Mouse (Mus musculus) limb, embryonic 14.5 days (tissue): Measurements from ENCODE around the gene Epha3. TPM values are rescaled to one million over a fixed set of nuclear protein-coding genes. Genes with fewer than 3 reads are reported as not detected.

Experiments
- ATAC-seq: fragments of 200-750 bp; cut with Nextera tagmentation; 2 replicates; pipeline ENCODE4 v1.8.0; 2017; ENCODE audit warnings: low read depth, moderate number of reproducible peaks, moderate TSS enrichment; ENCODE audit not compliant: low FRiP score
- DNase-seq: peaks from one replicate; pipeline ENCODE4 v3.0.0-alpha.2; 2015; ENCODE audit warnings: low spot score
- H3K27ac ChIP-seq: fragments of 300-500 bp; sonication (generic); replicated peaks from 2 replicates; pipeline ENCODE4 v1.5.1; 2014; ENCODE audit warnings: low read depth, mild to moderate bottlenecking, low read length, moderate library complexity, mixed read lengths
- H3K27me3 ChIP-seq: fragments of 300-500 bp; sonication (generic); 2 replicates; pipeline ENCODE4 v1.6.1; 2014; ENCODE audit warnings: low read length, mixed read lengths; ENCODE audit not compliant: control insufficient read depth, insufficient read depth
- H3K36me3 ChIP-seq: fragments of 300-500 bp; sonication (generic); 2 replicates; pipeline ENCODE4 v1.6.1; 2014; ENCODE audit warnings: mild to moderate bottlenecking, low read length, moderate library complexity, mixed read lengths; ENCODE audit not compliant: control insufficient read depth, insufficient read depth
- H3K4me1 ChIP-seq: fragments of 300-500 bp; sonication (generic); 2 replicates; pipeline ENCODE4 v1.6.1; 2014; ENCODE audit warnings: antibody characterized with exemption, low read length, mixed read lengths; ENCODE audit not compliant: control insufficient read depth, insufficient read depth
- H3K4me2 ChIP-seq: fragments of 300-500 bp; sonication (generic); replicated peaks from 2 replicates; pipeline ENCODE4 v1.6.1; 2014; ENCODE audit warnings: low read depth, mild to moderate bottlenecking, low read length, moderate library complexity; ENCODE audit not compliant: severe bottlenecking
- H3K4me3 ChIP-seq: fragments of 300-500 bp; sonication (generic); replicated peaks from 2 replicates; pipeline ENCODE4 v1.5.1; 2014; ENCODE audit warnings: low read length
- H3K9ac ChIP-seq: fragments of 300-500 bp; sonication (generic); 2 replicates; pipeline ENCODE4 v1.6.1; 2014; ENCODE audit warnings: mild to moderate bottlenecking, low read depth, low read length, moderate library complexity; ENCODE audit not compliant: severe bottlenecking
- H3K9me3 ChIP-seq: fragments of 300-500 bp; sonication (generic); 2 replicates; pipeline ENCODE4 v1.6.1; 2016; ENCODE audit warnings: low read length; ENCODE audit not compliant: control insufficient read depth
- POLR2A ChIP-seq: fragments of 200-500 bp; IDR thresholded peaks from 2 replicates; pipeline ENCODE4 v1.8.0; 2012; ENCODE audit warnings: inconsistent platforms, mild to moderate bottlenecking, moderate library complexity, borderline replicate concordance; ENCODE audit not compliant: insufficient read depth, insufficient read length; ENCODE audit errors: extremely low read depth
- WGBS: fragments of 180-500 bp; shearing (Covaris S2); extraction: QIAGEN DNeasy Blood & Tissue Kit; methylation state at CpG from one replicate; pipeline ENCODE4 v1.1.7; 2014; 5-methylcytosine and 5-hydroxymethylcytosine counted together
- polyA plus RNA-seq, 2 experiments: library from polyadenylated mRNA; depleted of rRNA in 1 of 2; stranded (reverse) in 1 of 2; unstranded in 1 of 2; fragments of >200 nt; fragmentation: Nextera tagmentation in 1 of 2; extraction: Ambion mirVana in 1 of 2; gene quantifications; 2 replicates each; pipeline versions ENCODE4 v1.2.1 to v1.2.3; 2012 to 2014

Gene Epha3
- polyA plus RNA-seq, 2 experiments, result 15.7 to 26.6 TPM

GRCm38 (mm10) chr16:63821164-63821563 is 42.8 kb downstream of the Epha3 start:
- H3K4me3 ChIP-seq, result no peak overlapping the region
- no peaks in the 10 kb centered on the region for H3K36me3 ChIP-seq
- H3K4me1 ChIP-seq, result peaks cover 4% of the 10 kb centered on the region; the same call in 1 of the 2 replicates
- no peak for DNase-seq
- no peak for TF ChIP-seq POLR2A
- no peaks in the 10 kb centered on the region for H3K9me3 ChIP-seq
- H3K27me3 ChIP-seq, result no peaks in the 10 kb centered on the region
- H3K4me2 ChIP-seq, result no peak overlapping the region
- WGBS, result 45% methylated on average over 2 of the region's 2 CpGs
- H3K27ac ChIP-seq, result no peak overlapping the region
- ATAC-seq, result no peak
- no peak overlapping the region for H3K9ac ChIP-seq

GRCm38 (mm10) chr16:63817606-63818005 is 46.4 kb downstream of the Epha3 start:
- no peak for TF ChIP-seq POLR2A
- no peak overlapping the region for H3K4me2 ChIP-seq
- no peak overlapping the region for H3K9ac ChIP-seq
- DNase-seq (no peak), ATAC-seq (no peak)
- no peaks in the 10 kb centered on the region for H3K9me3 ChIP-seq
- H3K27ac ChIP-seq, result no peak overlapping the region
- no peaks in the 10 kb centered on the region for H3K36me3 ChIP-seq
- no peaks in the 10 kb centered on the region for H3K27me3 ChIP-seq
- peaks cover 4% of the 10 kb centered on the region; the same call in 1 of the 2 replicates for H3K4me1 ChIP-seq
- 25% methylated on average over 6 of the region's 6 CpGs for WGBS
- no peak overlapping the region for H3K4me3 ChIP-seq

GRCm38 (mm10) chr16:63816672-63817071 is 47.3 kb downstream of the Epha3 start:
- Histone ChIP-seq H3K4me1 (peaks cover 4% of the 10 kb centered on the region; the same call in 1 of the 2 replicates), H3K27me3 (no peaks in the 10 kb centered on the region), H3K9me3 (no peaks in the 10 kb centered on the region), H3K9ac (no peak overlapping the region), H3K27ac (no peak overlapping the region), H3K4me2 (no peak overlapping the region), H3K4me3 (no peak overlapping the region), H3K36me3 (no peaks in the 10 kb centered on the region)
- ATAC-seq (no peak), DNase-seq (no peak)
- 17% methylated on average over 1 of the region's 1 CpGs for WGBS
- TF ChIP-seq POLR2A, result no peak

- H3K9me3 ChIP-seq, result no peaks in the 10 kb centered on the region
- no peak for DNase-seq
- no peak for ATAC-seq
- WGBS, result 48% methylated on average over 5 of the region's 5 CpGs
- no peak overlapping the region for H3K27ac ChIP-seq
- H3K9ac ChIP-seq, result no peak overlapping the region
- H3K4me3 ChIP-seq, result no peak overlapping the region
- H3K36me3 ChIP-seq, result no peaks in the 10 kb centered on the region
- no peaks in the 10 kb centered on the region for H3K4me1 ChIP-seq
- H3K4me2 ChIP-seq, result no peak overlapping the region
- no peak for TF ChIP-seq POLR2A
- H3K27me3 ChIP-seq, result no peaks in the 10 kb centered on the region
Observed at GRCm38 (mm10) chr16:63809871-63810270, 54.1 kb downstream of the Epha3 start.

- no peak for TF ChIP-seq POLR2A
- no peaks in the 10 kb centered on the region for H3K9me3 ChIP-seq
Observed at GRCm38 (mm10) chr16:63808991-63809390, 55.0 kb downstream of the Epha3 start.

More at GRCm38 (mm10) chr16:63808991-63809390, 55.0 kb downstream of the Epha3 start:
- Histone ChIP-seq H3K4me1 (no peaks in the 10 kb centered on the region), H3K27me3 (no peaks in the 10 kb centered on the region), H3K4me3 (no peak overlapping the region), H3K9ac (no peak overlapping the region), H3K36me3 (no peaks in the 10 kb centered on the region), H3K4me2 (no peak overlapping the region), H3K27ac (no peak overlapping the region)
- no peak for ATAC-seq
- DNase-seq, result no peak
